Mouse (Mus musculus) CH12.LX (cell line): ENCODE results near the gene Cd2bp2.
A peak's percentile ranks its signal among the peaks of the same experiment; 100 is the strongest.

Source experiments
- BHLHE40 ChIP-seq: IDR thresholded peaks from 2 replicates; pipeline ENCODE4 v1.6.1; 2011; ENCODE audit warnings: mild to moderate bottlenecking, low read depth, low read length, improper control_type of control experiment
- CHD2 ChIP-seq: IDR thresholded peaks from 2 replicates; pipeline ENCODE4 v1.6.1; 2011; ENCODE audit warnings: low read length, improper control_type of control experiment
- CTCF ChIP-seq, 2 experiments: IDR thresholded peaks in 1 of 2; conservative IDR thresholded peaks in 1 of 2; 2 replicates each; pipeline ENCODE4 v1.5.1; 2011 to 2012; ENCODE audit warnings: low read depth in 2 of 2, low read length in 2 of 2, improper control_type of control experiment in 1 of 2, inconsistent platforms in 1 of 2, mild to moderate bottlenecking in 1 of 2, moderate library complexity in 1 of 2
- EP300 ChIP-seq: IDR thresholded peaks from 2 replicates; pipeline ENCODE4 v1.6.1; 2011; ENCODE audit warnings: low read length, improper control_type of control experiment
- POLR2A ChIP-seq: IDR thresholded peaks from 2 replicates; pipeline ENCODE4 v1.6.1; 2011; ENCODE audit warnings: low read depth, mild to moderate bottlenecking, improper control_type of control experiment, low read length
- SIN3A ChIP-seq: IDR thresholded peaks from 2 replicates; pipeline ENCODE4 v1.6.1; 2012; ENCODE audit warnings: low read length, improper control_type of control experiment, inconsistent platforms

DNA sequence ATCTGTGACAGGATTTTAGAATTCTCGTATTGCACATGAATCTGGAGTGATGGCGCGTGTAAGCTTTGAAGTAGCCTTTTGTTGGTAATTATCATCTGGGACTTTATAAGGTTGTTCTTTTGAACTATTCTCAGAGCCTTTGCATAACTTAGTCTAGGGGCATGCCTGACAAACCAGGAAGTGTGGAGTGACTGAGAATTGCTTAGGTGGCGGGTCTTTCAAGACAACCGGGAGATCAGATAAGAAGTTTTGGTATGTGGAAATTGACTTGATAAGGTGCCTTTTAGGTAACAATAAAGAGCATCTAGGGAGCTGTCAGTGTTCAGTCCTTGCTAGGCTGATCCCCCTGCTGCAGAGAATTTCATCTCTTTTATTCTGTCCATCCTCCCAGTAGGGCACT lies 29.3 kb downstream of the Cd2bp2 start:
- TF ChIP-seq EP300 (no peak), CTCF (conservative IDR thresholded peaks at IDR 0.05 in 1 of 2, IDR thresholded peaks at IDR 0.05 in 1 of 2; ENCODE audit: low read depth in 2 of 2, low read length in 2 of 2) (no peak), CHD2 (peak; percentile 1; the same call in 1 of the 2 replicates), BHLHE40 (no peak), POLR2A (no peak), SIN3A (0 out of 2 replicates have a peak, but pooled peaks have one; percentile 28)
